Mouse (Mus musculus) bone marrow macrophage, adult 2 months (primary cell): ENCODE measurements at regions not wholly inside any gene's neighbourhood (a gene's known extent, or its start where the extent isn't known, plus 50 kb on each side); places are given as distances from the start of the nearest gene placed in this dataset.

Source experiments
- CTCF ChIP-seq: IDR thresholded peaks from 2 replicates; pipeline ENCODE4 v1.5.1; 2012; ENCODE audit warnings: low read depth, mild to moderate bottlenecking, low read length, moderate library complexity
- POLR2A ChIP-seq: IDR thresholded peaks from 2 replicates; pipeline ENCODE4 v1.6.1; 2012; ENCODE audit warnings: mild to moderate bottlenecking, low read depth, low read length, borderline replicate concordance

GRCm38 (mm10) chr2:108848051-108848450, 432.5 kb upstream of the Kif18a start:
- TF ChIP-seq CTCF = no peak
- no peak for TF ChIP-seq POLR2A
